Mouse (Mus musculus) hindbrain, postnatal 0 days (tissue): ENCODE results near the gene Kif7. TPM values are rescaled to one million over a fixed set of nuclear protein-coding genes. Genes with fewer than 3 reads are reported as not detected.
A peak's percentile ranks its signal among the peaks of the same experiment; 100 is the strongest.

Source experiments
- ATAC-seq: fragments of 200-750 bp; cut with Nextera tagmentation; 2 replicates; pipeline ENCODE4 v1.8.0; 2017; ENCODE audit warnings: mild to moderate bottlenecking, moderate TSS enrichment, moderate library complexity
- DNase-seq: peaks from one replicate; pipeline ENCODE4 v3.0.0-alpha.2; 2015; ENCODE audit warnings: low spot score
- H3K27ac ChIP-seq: fragments of 300-500 bp; sonication (generic); 2 replicates; pipeline ENCODE4 v1.5.1; 2014; ENCODE audit warnings: mild to moderate bottlenecking
- H3K27me3 ChIP-seq: fragments of 300-500 bp; sonication (generic); 2 replicates; pipeline ENCODE4 v1.6.1; 2014; ENCODE audit warnings: low read length, mixed read lengths; ENCODE audit not compliant: insufficient read depth
- H3K36me3 ChIP-seq: fragments of 300-500 bp; sonication (generic); 2 replicates; pipeline ENCODE4 v1.6.1; 2014; ENCODE audit warnings: low read length, mixed read lengths; ENCODE audit not compliant: insufficient read depth
- H3K4me1 ChIP-seq: fragments of 300-500 bp; sonication (generic); 2 replicates; pipeline ENCODE4 v1.6.1; 2014; ENCODE audit warnings: antibody characterized with exemption, low read length, mixed read lengths; ENCODE audit not compliant: insufficient read depth
- H3K4me2 ChIP-seq: fragments of 300-500 bp; sonication (generic); 2 replicates; pipeline ENCODE4 v1.6.1; 2014; ENCODE audit warnings: low read depth, mild to moderate bottlenecking, low read length, moderate library complexity, mixed read lengths
- H3K4me3 ChIP-seq: fragments of 300-500 bp; sonication (generic); 2 replicates; pipeline ENCODE4 v1.5.1; 2014; ENCODE audit warnings: low read length
- H3K9ac ChIP-seq: fragments of 300-500 bp; sonication (generic); replicated peaks from 2 replicates; pipeline ENCODE4 v1.6.1; 2014; ENCODE audit warnings: mild to moderate bottlenecking, low read length, moderate library complexity, mixed read lengths
- H3K9me3 ChIP-seq: fragments of 300-500 bp; sonication (generic); 2 replicates; pipeline ENCODE4 v1.6.1; 2016; ENCODE audit warnings: low read length, mixed read lengths
- CTCF ChIP-seq: IDR thresholded peaks from 2 replicates; pipeline ENCODE4 v1.5.1; 2016; ENCODE audit warnings: antibody characterized with exemption, control low read depth, low read depth
- WGBS: fragments of 180-500 bp; shearing (Covaris S2); extraction: QIAGEN DNeasy Blood & Tissue Kit; methylation state at CpG from one replicate; pipeline ENCODE4 v1.1.7; 2014; 5-methylcytosine and 5-hydroxymethylcytosine counted together
- polyA plus RNA-seq: library from polyadenylated mRNA; unstranded; fragments of >200 nt; fragmentation: Nextera tagmentation; extraction: Ambion mirVana; gene quantifications from 2 replicates; pipeline ENCODE4 v1.2.1, GENCODE M21; 2015
- total RNA-seq: library from RNA; depleted of rRNA; stranded (reverse); fragments of >200 nt; gene quantifications from 2 replicates; pipeline ENCODE4 v1.2.3, GENCODE M21; 2014

Kif7 gene
- total and polyA plus RNA-seq, 2 experiments from 2014 or later: 1.9 to 7.3 TPM

DNA sequence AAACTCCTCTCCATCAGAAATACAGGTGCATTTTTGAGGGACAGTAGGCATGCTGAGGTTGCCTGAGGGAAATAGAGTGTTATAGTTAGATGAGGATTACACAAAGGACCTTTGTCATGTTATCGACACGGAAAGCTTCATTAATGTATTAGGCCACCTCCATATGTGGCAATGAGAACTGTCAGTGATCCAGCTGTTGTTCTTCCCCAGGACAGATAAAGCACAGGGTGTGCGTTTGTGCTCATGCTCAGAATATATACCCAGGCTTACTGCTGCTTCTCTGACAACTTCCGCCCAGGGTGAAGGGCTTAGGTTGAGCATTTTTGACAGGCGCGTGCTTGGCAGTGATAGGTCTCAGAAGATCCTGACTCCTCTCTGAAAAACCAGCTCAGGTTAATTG lies 34.0 kb upstream of the Kif7 start:
- H3K27ac ChIP-seq: no peak overlapping the region
- H3K4me1 ChIP-seq: no peaks in the 10 kb centered on the region
- DNase-seq (no peak), ATAC-seq (no peak)
- no peaks in the 10 kb centered on the region for H3K27me3 ChIP-seq
- H3K4me2 ChIP-seq: no peak overlapping the region
- no peak overlapping the region for H3K4me3 ChIP-seq
- 86% methylated on average over 6 of the region's 6 CpGs for WGBS
- no peaks in the 10 kb centered on the region for H3K36me3 ChIP-seq
- H3K9me3 ChIP-seq: no peaks in the 10 kb centered on the region
- no peak overlapping the region for H3K9ac ChIP-seq
- no peak for TF ChIP-seq CTCF

DNA sequence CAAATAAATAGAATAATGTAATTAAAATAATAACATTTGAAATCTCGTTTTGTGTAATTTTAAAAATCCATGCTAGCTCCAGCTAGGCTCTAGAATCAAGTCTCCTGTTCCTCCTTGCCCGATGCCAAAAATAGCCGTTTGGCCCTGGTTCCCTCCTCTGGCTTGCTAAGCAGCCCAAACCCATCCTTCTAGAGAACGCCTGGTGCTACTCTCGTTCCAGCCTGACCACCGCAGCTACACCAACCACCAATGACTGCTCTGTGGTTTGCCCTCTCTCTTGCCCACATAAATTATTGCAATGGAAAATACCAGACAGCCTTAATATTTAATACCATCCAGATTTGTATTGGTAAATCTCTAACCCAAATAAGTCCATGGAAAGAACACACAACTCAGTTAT lies 32.1 kb upstream of the Kif7 start:
- Histone ChIP-seq H3K4me1 (peaks cover 5% of the 10 kb centered on the region; the same call in 1 of the 2 replicates), H3K36me3 (no peaks in the 10 kb centered on the region), H3K4me3 (no peak overlapping the region), H3K4me2 (no peak overlapping the region), H3K9ac (no peak overlapping the region), H3K27ac (no peak overlapping the region), H3K27me3 (no peaks in the 10 kb centered on the region), H3K9me3 (no peaks in the 10 kb centered on the region)
- WGBS: 72% methylated on average over 6 of the region's 6 CpGs
- no peak for TF ChIP-seq CTCF
- DNase-seq (no peak), ATAC-seq (no peak)

DNA sequence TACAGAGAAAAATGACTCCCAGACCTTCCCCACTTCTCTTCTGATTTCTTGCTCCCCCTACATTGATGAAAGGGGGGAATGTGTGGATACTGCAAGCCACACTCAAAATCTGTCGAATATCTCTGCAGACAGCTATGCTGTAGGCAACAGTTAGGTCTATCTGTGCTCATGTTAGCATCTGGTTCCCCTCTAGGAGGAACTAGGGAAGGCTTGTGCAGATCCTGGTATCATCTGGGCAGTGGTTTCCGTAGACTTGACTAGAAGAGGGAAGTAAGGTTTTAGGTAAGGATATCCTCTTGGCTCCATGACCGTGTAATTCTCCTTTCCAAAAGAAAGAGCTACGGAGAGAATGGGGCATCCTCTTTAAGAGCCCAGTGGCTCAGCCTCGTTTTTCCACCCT lies 29.1 kb upstream of the Kif7 start:
- DNase-seq (no peak), ATAC-seq (no peak)
- H3K27ac ChIP-seq: no peak overlapping the region
- H3K36me3 ChIP-seq: no peaks in the 10 kb centered on the region
- no peak overlapping the region for H3K4me2 ChIP-seq
- no peaks in the 10 kb centered on the region for H3K27me3 ChIP-seq
- no peaks in the 10 kb centered on the region for H3K9me3 ChIP-seq
- H3K4me3 ChIP-seq: no peak overlapping the region
- TF ChIP-seq CTCF: no peak
- peaks cover 5% of the 10 kb centered on the region; the same call in 1 of the 2 replicates for H3K4me1 ChIP-seq
- H3K9ac ChIP-seq: no peak overlapping the region
- WGBS: 87% methylated on average over 5 of the region's 5 CpGs

DNA sequence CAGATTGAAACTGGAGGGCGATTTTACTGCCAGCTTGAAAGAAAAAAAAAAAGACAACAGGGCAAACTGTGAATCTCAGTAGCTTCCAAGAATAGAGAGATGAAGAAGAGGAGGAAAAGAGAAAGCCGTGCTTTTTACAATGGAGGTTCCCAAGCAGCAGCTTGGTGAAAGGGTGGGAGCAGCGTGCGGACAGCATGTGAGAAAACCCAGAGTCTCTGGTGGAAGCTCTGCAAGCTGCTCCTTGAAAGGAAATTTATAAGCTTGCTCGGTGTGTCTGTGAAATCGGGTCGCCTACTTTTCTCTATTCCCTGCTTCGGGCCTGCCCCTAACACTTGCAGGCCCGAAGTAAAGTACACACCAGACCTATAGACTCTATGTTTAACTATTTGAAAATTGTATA lies 28.5 kb upstream of the Kif7 start:
- DNase-seq (no peak), ATAC-seq (no peak)
- H3K9me3 ChIP-seq: no peaks in the 10 kb centered on the region
- H3K9ac ChIP-seq: no peak overlapping the region
- WGBS: 90% methylated on average over 9 of the region's 9 CpGs
- peaks cover 5% of the 10 kb centered on the region; the same call in 1 of the 2 replicates for H3K4me1 ChIP-seq
- H3K27ac ChIP-seq: no peak overlapping the region
- no peak overlapping the region for H3K4me3 ChIP-seq
- H3K36me3 ChIP-seq: no peaks in the 10 kb centered on the region
- no peaks in the 10 kb centered on the region for H3K27me3 ChIP-seq
- H3K4me2 ChIP-seq: no peak overlapping the region
- no peak for TF ChIP-seq CTCF

DNA sequence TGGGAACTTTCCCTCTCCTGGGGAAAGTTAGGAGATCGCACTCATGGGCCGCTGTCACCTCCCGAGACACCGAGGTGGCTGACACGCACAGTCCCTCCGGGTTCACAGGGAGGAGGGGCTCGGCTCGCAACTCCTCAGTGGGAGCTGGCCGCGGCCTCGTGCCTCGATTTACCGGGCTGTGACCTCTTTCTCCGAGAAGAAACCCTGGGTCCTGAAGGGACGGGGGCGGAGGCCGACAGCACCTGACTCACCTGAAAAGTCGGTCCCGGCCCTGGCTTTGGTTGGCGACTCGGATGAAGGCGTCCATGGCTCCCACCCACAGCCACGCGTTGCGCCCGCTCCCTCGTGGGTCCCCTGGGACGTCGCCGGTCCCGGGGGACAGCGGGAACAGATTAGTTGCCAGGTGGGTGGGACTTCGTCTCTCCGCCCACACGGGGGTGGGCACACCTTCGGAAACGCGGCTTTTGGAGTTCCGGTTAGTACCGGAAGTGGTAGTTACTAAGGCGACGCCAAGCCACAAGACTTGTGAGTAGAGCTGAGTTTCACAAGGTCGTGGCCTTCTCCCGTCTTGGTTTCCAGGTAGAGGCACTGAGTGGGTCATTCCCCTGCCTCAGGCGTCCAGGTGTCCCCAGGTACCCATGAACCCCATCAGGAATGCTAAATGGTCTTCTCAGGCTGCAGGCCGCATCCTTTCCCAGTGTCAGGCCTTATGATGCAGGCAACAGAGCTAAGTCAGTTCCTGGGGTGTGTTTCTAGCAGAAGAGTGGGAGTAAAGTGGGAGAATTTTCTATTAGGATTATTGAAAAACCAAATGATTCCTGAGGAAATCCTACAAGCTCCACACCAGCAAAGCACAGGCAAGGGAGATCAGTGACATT lies 27.4 kb upstream of the Kif7 start, which contains the start of the genes Pex11a and Wdr93:
Gene Pex11a, minus strand, starts transcription at position 473 of the 878 bp plus-strand sequence.
Gene Wdr93, plus strand, starts transcription at position 505 of the 878 bp plus-strand sequence.
- Histone ChIP-seq H3K4me1 (peaks cover 5% of the 10 kb centered on the region; the same call in 1 of the 2 replicates), H3K4me2 (peak within 1 kb of the TSS; percentile 99), H3K36me3 (no peaks in the 10 kb centered on the region), H3K27ac (no peak within 1 kb of the TSS), H3K4me3 (peak within 1 kb of the TSS; percentile 65), H3K9ac (peak within 1 kb of the TSS; percentile 55), H3K27me3 (no peaks in the 10 kb centered on the region), H3K9me3 (no peaks in the 10 kb centered on the region)
- 3% methylated on average over 43 of the region's 46 CpGs for WGBS
- peak; percentile 93 for DNase-seq
- TF ChIP-seq CTCF: no peak
- peak; percentile 95 for ATAC-seq

DNA sequence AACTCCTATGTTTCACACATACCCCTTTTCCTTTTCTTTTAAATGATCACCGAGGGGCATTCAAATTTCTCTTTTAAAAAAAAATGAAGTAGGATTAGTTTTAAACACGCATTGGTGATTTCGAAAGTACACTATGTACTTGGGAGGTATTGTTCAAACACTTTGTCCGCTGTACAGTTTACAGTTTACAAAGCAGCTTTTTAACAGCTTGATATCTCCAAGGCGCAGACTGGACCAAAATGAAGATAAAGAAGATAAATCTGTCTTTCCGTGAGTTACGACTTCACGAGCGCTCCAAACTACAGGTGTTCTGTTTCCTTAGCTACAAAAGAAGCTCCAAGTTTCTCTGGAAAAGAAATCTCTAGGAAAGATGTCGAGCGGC lies 26.7 kb upstream of the Kif7 start:
- peak overlapping the region; percentile 65 for H3K4me3 ChIP-seq
- 22% methylated on average over 11 of the region's 11 CpGs for WGBS
- H3K9me3 ChIP-seq: no peaks in the 10 kb centered on the region
- H3K27ac ChIP-seq: no peak overlapping the region
- TF ChIP-seq CTCF: no peak
- ATAC-seq (no peak), DNase-seq (no peak)
- H3K4me2 ChIP-seq: peak overlapping the region; percentile 99
- H3K4me1 ChIP-seq: peaks cover 5% of the 10 kb centered on the region; the same call in 1 of the 2 replicates
- H3K9ac ChIP-seq: peak overlapping the region; percentile 55
- H3K27me3 ChIP-seq: no peaks in the 10 kb centered on the region
- no peaks in the 10 kb centered on the region for H3K36me3 ChIP-seq

DNA sequence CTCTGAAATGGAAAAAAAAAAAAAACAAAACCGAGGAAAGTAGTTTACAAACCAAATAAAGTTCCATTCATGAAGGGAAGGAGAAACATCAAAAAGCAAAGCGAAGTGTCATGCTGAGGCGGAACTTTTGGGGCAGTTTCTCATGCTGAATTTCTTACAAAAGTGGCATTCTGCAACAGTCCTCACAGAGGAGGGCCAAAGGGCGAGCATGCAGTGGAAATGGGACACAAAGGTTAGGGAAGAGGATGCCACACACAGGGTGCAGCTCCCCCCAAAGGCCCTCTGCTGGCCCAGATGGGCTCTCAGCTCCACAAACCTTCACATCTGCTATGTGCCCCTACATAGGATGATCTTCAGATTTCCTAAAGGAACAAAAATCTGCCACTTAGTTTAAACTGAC lies 24.8 kb upstream of the Kif7 start:
- DNase-seq (no peak), ATAC-seq (no peak)
- Histone ChIP-seq H3K4me1 (peaks cover 5% of the 10 kb centered on the region; the same call in 1 of the 2 replicates), H3K27me3 (no peaks in the 10 kb centered on the region), H3K9me3 (no peaks in the 10 kb centered on the region), H3K4me3 (no peak overlapping the region), H3K9ac (no peak overlapping the region), H3K36me3 (no peaks in the 10 kb centered on the region), H3K4me2 (no peak overlapping the region), H3K27ac (no peak overlapping the region)
- 82% methylated on average over 4 of the region's 4 CpGs for WGBS
- no peak for TF ChIP-seq CTCF
